Mouse (Mus musculus) limb, embryonic 14.5 days (tissue): ENCODE results near the gene Gm28372. TPM values are rescaled to one million over a fixed set of nuclear protein-coding genes. Genes with fewer than 3 reads are reported as not detected.

Experiments
- ATAC-seq: fragments of 200-750 bp; cut with Nextera tagmentation; 2 replicates; pipeline ENCODE4 v1.8.0; 2017; ENCODE audit warnings: low read depth, moderate number of reproducible peaks, moderate TSS enrichment; ENCODE audit not compliant: low FRiP score
- DNase-seq: peaks from one replicate; pipeline ENCODE4 v3.0.0-alpha.2; 2015; ENCODE audit warnings: low spot score
- H3K27ac ChIP-seq: fragments of 300-500 bp; sonication (generic); replicated peaks from 2 replicates; pipeline ENCODE4 v1.5.1; 2014; ENCODE audit warnings: low read depth, mild to moderate bottlenecking, low read length, moderate library complexity, mixed read lengths
- H3K27me3 ChIP-seq: fragments of 300-500 bp; sonication (generic); 2 replicates; pipeline ENCODE4 v1.6.1; 2014; ENCODE audit warnings: low read length, mixed read lengths; ENCODE audit not compliant: control insufficient read depth, insufficient read depth
- H3K36me3 ChIP-seq: fragments of 300-500 bp; sonication (generic); 2 replicates; pipeline ENCODE4 v1.6.1; 2014; ENCODE audit warnings: mild to moderate bottlenecking, low read length, moderate library complexity, mixed read lengths; ENCODE audit not compliant: control insufficient read depth, insufficient read depth
- H3K4me1 ChIP-seq: fragments of 300-500 bp; sonication (generic); 2 replicates; pipeline ENCODE4 v1.6.1; 2014; ENCODE audit warnings: antibody characterized with exemption, low read length, mixed read lengths; ENCODE audit not compliant: control insufficient read depth, insufficient read depth
- H3K4me2 ChIP-seq: fragments of 300-500 bp; sonication (generic); replicated peaks from 2 replicates; pipeline ENCODE4 v1.6.1; 2014; ENCODE audit warnings: low read depth, mild to moderate bottlenecking, low read length, moderate library complexity; ENCODE audit not compliant: severe bottlenecking
- H3K4me3 ChIP-seq: fragments of 300-500 bp; sonication (generic); replicated peaks from 2 replicates; pipeline ENCODE4 v1.5.1; 2014; ENCODE audit warnings: low read length
- H3K9ac ChIP-seq: fragments of 300-500 bp; sonication (generic); 2 replicates; pipeline ENCODE4 v1.6.1; 2014; ENCODE audit warnings: mild to moderate bottlenecking, low read depth, low read length, moderate library complexity; ENCODE audit not compliant: severe bottlenecking
- H3K9me3 ChIP-seq: fragments of 300-500 bp; sonication (generic); 2 replicates; pipeline ENCODE4 v1.6.1; 2016; ENCODE audit warnings: low read length; ENCODE audit not compliant: control insufficient read depth
- POLR2A ChIP-seq: fragments of 200-500 bp; IDR thresholded peaks from 2 replicates; pipeline ENCODE4 v1.8.0; 2012; ENCODE audit warnings: inconsistent platforms, mild to moderate bottlenecking, moderate library complexity, borderline replicate concordance; ENCODE audit not compliant: insufficient read depth, insufficient read length; ENCODE audit errors: extremely low read depth
- WGBS: fragments of 180-500 bp; shearing (Covaris S2); extraction: QIAGEN DNeasy Blood & Tissue Kit; methylation state at CpG from one replicate; pipeline ENCODE4 v1.1.7; 2014; 5-methylcytosine and 5-hydroxymethylcytosine counted together
- polyA plus RNA-seq, 2 experiments: library from polyadenylated mRNA; depleted of rRNA in 1 of 2; stranded (reverse) in 1 of 2; unstranded in 1 of 2; fragments of >200 nt; fragmentation: Nextera tagmentation in 1 of 2; extraction: Ambion mirVana in 1 of 2; gene quantifications; 2 replicates each; pipeline versions ENCODE4 v1.2.1 to v1.2.3; 2012 to 2014

Gm28372 gene
- polyA plus RNA-seq, 2 experiments = not detected

DNA sequence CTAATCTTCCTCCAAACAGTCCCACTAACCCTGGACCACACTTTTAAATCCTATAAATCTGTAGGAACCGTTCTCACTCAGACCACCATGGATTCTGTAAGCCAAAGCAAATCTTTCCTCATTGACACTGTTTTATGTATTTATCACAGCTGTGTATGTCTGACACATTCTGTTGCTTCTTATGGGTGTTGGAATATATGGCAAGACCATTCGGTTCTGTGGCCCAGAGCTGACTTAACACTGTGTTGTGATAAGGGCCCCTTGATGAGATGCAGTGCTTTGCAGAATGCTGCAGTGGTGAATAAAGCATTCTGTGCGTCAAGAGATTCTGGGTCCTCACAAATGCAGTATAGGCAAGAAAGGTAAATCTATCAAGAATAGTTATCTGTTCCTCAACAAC lies 27.1 kb downstream of the Gm28372 start:
- WGBS = 88% methylated on average over 3 of the region's 3 CpGs
- Histone ChIP-seq H3K36me3 (peaks cover 14% of the 10 kb centered on the region), H3K9me3 (no peaks in the 10 kb centered on the region), H3K4me3 (no peak overlapping the region), H3K4me1 (no peaks in the 10 kb centered on the region), H3K4me2 (no peak overlapping the region), H3K27me3 (no peaks in the 10 kb centered on the region), H3K27ac (no peak overlapping the region), H3K9ac (no peak overlapping the region)
- ATAC-seq (no peak), DNase-seq (no peak)
- TF ChIP-seq POLR2A = no peak

DNA sequence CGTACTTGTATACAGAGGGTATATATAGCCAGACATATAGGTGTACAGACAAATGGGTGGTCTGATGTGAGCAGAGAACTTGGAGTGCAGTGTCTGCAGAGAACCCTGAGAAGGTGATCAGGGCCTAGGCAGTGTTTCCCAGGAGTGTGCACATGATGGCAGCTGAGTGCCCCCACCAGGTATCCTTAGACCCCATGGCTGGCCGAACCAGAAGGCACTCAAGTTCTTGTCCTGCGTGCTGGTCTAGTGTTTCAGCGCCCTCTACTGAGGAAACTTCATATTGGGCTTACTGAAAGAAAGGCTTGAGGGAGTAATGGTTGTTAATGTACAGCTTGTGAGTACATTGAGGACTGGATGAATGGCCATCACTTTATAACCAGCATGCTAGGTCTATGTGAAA lies 28.1 kb downstream of the Gm28372 start:
- Histone ChIP-seq H3K9me3 (no peaks in the 10 kb centered on the region), H3K4me3 (no peak overlapping the region), H3K4me2 (no peak overlapping the region), H3K36me3 (peaks cover 23% of the 10 kb centered on the region), H3K4me1 (no peaks in the 10 kb centered on the region), H3K27ac (no peak overlapping the region), H3K9ac (no peak overlapping the region), H3K27me3 (no peaks in the 10 kb centered on the region)
- ATAC-seq = peak; percentile 55; the same call in 1 of the 2 replicates
- peak; percentile 61 for DNase-seq
- no peak for TF ChIP-seq POLR2A
- 17% methylated on average over 4 of the region's 4 CpGs for WGBS

DNA sequence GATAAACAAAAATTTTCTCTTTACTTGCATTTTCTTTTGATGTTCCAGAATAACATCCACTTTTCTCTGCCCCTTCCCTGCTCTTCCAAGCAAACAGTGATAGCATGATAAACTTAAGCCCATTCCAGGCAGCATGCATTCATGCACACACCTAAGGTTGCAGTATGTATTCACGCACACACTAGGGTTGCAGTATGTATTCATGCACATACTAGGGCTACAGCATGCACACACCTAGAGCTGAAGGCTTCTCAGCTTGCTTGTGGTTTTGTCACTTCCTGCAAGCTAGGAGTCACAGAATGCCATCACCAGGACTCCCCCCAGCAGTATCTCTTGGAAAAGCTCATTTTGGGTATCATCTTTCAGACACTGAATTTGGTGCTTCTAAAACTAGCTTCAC lies 31.7 kb downstream of the Gm28372 start:
- peaks cover 52% of the 10 kb centered on the region for H3K36me3 ChIP-seq
- WGBS = 96% methylated on average over 1 of the region's 1 CpGs
- no peak for TF ChIP-seq POLR2A

DNA sequence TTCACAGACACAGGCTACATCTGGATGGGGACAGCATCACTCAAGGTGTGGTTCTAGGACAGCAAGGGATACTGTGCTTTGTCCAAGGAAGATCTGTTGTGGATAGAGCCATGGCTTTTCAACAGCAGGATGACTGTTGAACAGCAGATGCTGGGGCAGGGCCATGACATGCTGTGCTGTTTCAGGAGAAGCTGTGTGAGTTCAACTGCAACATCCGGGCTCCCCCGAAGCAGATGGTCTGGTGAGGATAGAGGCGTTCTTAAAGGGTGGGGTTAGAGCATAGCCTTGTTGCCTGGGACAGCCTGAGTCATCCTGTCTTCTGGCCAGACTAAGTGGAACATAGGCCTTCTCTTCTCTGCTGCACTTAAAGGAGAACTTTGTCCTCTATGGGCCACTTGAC lies 33.8 kb downstream of the Gm28372 start:
- ATAC-seq (no peak), DNase-seq (no peak)
- 94% methylated on average over 3 of the region's 3 CpGs for WGBS
- no peak overlapping the region for H3K4me2 ChIP-seq
- no peaks in the 10 kb centered on the region for H3K27me3 ChIP-seq
- H3K27ac ChIP-seq = no peak overlapping the region
- no peaks in the 10 kb centered on the region for H3K4me1 ChIP-seq
- no peak for TF ChIP-seq POLR2A
- no peak overlapping the region for H3K4me3 ChIP-seq
- H3K36me3 ChIP-seq = peaks cover 65% of the 10 kb centered on the region
- H3K9ac ChIP-seq = no peak overlapping the region
- no peaks in the 10 kb centered on the region for H3K9me3 ChIP-seq

More for the DNA sequence above, 31.7 kb downstream of the Gm28372 start:
- no peak overlapping the region for H3K9ac ChIP-seq
- H3K4me2 ChIP-seq = no peak overlapping the region
- no peak overlapping the region for H3K27ac ChIP-seq
- no peaks in the 10 kb centered on the region for H3K4me1 ChIP-seq
- ATAC-seq = no peak
- no peaks in the 10 kb centered on the region for H3K27me3 ChIP-seq
- H3K4me3 ChIP-seq = no peak overlapping the region
- H3K9me3 ChIP-seq = no peaks in the 10 kb centered on the region
- DNase-seq = no peak

DNA sequence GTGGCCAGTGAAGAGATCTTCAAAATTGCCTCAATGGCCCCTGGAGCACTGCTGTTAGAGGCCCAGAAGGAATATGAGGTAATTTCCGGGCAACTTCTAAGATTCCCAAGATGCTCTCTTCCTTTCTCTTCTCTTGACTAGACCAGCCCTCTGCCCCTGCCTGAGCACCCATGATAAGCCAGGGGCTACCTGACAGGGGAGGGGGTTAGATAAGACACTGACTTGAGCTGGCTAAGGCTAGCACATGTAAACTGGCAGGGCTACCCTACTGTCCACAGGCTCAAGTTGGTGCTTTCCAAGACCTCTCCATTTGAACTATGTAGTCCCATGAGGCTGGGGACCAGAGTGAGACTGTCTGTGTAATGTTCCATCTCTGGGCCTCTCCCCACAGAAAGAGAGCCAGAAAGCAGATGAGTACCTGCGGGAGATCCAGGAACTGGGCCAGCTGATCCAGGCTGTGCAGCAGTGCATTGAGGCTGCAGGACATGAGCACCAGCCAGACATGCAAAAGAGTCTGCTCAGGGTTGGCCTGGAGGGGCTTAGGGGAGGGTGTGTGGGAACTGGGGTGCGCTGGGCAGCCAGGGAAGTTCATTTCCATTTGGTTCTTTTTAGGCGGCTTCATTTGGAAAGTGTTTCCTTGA lies 34.9 kb downstream of the Gm28372 start:
- TF ChIP-seq POLR2A = no peak
- DNase-seq (no peak), ATAC-seq (no peak)
- Histone ChIP-seq H3K27ac (no peak overlapping the region), H3K4me3 (no peak overlapping the region), H3K4me1 (no peaks in the 10 kb centered on the region), H3K36me3 (peaks cover 71% of the 10 kb centered on the region), H3K4me2 (no peak overlapping the region), H3K27me3 (no peaks in the 10 kb centered on the region), H3K9ac (no peak overlapping the region), H3K9me3 (no peaks in the 10 kb centered on the region)
- 85% methylated on average over 4 of the region's 4 CpGs for WGBS
